Mouse (Mus musculus) right cerebral cortex, postnatal 36 days (tissue): ENCODE data around the gene Cd163l1.

ENCODE experiments used
- DNase-seq, 2 experiments: peaks; one replicate each; pipeline ENCODE4 v3.0.0; 2022; ENCODE audit warnings: low spot score in 2 of 2, mixed read lengths in 1 of 2

Cd163l1 gene

GRCm38 (mm10) chr7:140217967-140218366, at the start of gene Cd163l1:
Cd163l1 (plus strand) TSS chr7:140218267.
- no peak for DNase-seq

DNA sequence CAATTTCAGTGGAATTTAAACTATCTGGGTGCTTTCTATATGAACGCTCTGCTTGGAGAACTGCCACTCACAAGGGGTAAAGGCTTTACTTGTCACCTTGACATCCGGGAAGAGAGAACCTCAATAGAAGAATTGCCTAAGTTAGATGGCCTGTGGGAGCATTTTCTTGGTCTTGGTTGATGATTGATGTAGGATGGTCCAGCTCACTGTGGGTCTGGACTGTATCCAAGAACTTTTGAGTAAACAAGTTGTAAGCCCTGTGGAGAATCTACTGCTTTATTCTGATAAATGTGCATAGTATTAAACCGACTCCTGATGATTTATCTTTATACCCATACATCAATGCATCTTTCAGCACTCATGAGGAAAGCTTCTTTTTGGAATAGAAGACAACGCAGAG, 48.7 kb upstream of the Cd163l1 start:
- no peak for DNase-seq

DNA sequence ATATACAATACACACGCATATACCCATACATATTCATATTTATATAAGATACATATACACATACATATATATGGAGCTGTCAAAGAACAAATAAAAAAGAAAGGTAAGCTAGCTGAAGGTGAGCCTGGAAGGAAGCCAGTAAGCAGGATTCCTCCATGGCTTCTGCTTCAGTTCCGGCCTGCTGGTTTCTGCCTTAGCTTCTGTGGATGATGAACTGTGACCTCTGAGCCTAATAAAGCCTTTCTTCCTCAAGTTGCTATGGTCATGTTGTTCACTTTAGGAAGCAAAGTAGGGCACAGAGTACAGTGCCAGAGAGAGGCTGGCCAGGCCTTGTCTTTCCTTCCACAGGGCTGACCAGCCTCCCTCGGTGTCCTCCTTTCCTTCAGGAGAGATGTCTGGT, 47.2 kb upstream of the Cd163l1 start:
- no peak for DNase-seq

DNA sequence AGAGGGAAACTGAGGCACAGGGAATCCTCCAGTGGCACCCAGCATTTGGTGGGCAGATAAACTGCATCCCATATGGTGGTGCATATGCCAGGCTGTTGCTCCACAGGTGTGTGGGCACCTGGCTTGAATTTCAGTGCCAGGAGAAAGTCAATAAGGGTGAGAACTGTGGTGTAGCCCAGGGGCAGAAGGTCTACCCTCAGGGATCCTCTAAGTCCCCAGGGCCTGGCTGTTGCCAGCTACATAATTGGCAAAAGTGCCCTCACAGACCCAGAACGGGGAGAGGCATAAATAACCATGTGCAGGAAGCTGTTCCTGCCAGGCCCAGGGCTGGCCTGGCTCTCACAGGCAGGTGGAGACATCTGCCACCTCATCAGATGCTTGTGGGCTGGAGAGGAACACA, 45.1 kb upstream of the Cd163l1 start, which contains the start of gene Olfr523:
Gene Olfr523 (plus strand): TSS at position 282 of the 400 bp plus-strand sequence.
- no peak for DNase-seq

- DNase-seq: no peak
These were observed 38.9 kb upstream of the Cd163l1 start for GRCm38 (mm10) chr7:140179176-140179575.

DNA sequence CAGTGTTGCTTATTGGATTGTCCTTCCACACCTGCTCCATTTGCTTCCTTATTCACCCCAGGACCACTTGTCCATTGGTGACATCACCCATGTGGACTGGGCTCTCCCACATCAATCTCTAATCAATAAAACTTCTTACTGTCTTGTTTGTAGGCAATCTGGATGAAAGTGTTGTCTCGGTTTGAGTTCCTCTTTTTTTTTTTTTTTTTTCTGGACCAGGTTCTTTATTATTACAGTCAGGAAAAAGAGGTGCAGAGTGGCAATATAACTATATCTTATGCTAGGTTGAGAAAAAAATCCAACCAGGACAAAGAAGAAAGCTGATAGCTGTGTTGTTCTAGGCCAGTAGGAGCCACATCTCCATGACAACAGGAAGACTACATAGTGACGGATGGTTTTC, 37.4 kb upstream of the Cd163l1 start:
- DNase-seq: no peak

GRCm38 (mm10) chr7:140184206-140184605, 33.9 kb upstream of the Cd163l1 start:
- DNase-seq: no peak

GRCm38 (mm10) chr7:140186646-140187620, 31.1 kb upstream of the Cd163l1 start:
- no peak for DNase-seq

DNA sequence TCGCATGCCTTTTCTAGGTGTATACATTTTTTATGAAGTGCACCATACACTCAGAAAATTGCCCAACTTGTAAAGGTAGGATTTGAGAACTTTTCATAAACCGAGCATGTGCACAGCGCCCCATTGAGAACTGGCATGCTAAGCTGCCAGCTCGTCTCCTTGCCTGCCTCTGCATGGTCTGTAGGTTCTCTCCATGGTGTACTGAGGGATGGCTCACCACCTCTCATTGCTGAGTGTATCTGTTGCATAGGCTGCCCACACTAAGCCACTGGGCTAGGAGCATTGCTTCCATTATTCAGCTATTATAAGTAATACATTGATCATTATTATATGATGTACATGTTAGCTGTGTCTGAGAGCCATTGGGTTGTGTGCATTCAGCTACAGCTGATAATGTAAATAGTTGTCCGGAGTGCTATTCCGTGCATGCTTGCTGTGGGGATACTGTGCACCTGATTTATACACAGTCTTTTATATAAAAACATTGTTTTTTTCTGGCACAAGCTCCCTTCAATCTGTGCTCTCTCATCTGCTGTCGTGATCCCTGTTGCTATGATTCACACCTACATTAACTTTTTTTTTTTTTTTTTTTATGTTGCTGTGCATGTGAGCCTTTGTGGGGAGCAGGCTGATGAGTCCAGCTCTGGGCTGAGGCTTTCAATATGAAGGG, 30.2 kb upstream of the Cd163l1 start:
- no peak for DNase-seq

DNA sequence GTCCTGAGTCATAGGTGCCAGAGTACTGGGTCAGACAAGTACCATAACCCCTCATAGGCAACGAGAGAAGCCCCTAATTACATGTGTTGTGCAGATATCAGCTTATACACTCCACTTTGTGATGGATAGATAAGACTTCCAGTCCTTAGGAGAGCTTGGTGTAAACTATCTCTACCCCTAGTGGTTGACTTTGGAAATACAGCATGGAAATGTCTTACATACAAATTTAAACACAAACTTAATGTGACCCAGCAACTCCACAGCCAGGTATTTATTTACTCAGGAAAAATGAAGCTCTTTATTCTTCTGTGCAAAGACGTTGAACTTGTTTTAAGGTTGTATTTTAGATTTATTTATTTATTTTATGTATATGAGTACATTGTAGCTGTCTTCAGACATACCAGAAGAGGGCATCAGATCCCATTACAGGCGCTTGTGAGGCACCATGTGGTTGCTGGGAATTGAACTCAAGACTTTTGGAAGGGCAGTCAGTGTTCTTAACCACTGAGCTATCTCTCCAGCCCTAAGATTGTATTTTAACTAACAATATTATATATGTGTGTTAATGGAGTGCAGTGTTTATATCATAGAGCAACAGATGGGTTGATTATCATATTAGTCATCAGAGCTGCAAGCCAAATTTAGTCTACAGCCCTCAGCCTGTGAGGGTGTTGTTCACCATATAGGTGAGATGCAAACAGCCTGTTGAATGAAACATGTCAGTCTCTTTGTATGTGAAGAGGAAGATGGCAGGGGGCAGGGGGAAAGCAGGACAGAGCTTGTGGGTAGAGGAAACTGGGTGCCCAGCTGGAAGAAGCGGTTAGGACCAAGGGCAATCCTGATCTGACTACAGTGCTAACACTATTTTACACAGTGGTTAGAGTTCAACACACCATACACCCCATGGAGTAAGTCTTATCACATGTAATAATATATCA, 29.4 kb upstream of the Cd163l1 start:
- no peak for DNase-seq

DNA sequence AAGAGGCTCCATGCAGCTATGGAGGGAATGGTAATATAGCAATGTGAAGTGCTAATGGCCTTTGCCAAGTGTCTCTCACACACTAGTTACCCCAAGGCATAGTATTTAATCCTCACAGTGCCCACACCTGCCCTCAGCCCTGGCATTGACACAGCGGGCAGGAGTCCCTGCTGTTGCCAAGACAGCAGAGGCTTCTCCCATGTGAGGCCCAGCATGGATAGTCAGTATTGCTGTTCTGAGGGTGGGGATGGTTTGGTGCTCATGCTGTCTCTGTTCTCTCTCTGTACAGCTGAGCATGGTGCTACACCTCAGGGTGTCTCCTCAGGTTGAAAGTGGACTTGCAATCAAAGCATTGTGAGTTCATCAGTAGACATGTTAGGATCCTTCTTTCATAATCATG, 27.6 kb upstream of the Cd163l1 start:
- no peak for DNase-seq

GRCm38 (mm10) chr7:140192445-140192844, 25.6 kb upstream of the Cd163l1 start:
- DNase-seq: no peak

DNA sequence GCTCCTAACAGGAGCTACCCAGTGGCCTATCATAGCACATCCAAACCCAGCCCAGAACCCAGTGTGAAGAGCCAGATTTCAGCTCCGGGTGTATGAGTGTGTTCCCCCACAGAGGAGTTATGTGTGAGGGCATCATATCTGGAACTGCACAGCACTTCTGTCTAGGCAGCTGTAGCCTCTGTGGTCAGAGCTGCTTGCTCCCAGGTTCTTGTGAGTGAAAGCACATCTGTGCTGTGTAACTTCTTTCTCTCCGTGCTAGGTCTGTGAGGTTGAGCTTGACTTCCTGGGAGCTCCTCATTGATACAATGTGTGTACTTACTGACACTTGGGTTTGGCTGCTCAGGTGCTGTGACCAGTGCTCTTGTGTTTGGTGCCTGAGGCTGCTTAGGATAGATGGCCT, 25.2 kb upstream of the Cd163l1 start:
- no peak for DNase-seq

DNA sequence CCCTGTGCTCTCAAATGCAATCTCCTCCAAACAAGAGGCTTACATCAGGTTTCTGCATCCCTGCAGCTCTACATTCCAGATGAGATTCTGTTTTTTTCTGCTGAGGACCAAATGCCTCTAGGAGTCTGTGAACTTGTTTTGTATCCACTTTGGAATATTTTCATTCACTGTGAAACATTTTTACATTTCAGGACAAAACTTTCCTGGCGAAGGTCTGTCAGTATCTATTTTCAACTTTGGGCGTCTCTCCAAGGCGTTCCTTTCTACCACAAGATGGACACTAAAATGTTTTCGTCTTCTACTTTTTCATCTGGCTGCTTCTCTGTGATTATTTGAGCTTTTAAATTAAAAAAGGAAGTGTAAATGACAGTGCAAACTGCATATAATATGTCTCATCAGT, 24.0 kb upstream of the Cd163l1 start:
- peak in 1 of 2 experiments; percentile 9 for DNase-seq

- no peak for DNase-seq
These were observed 22.1 kb upstream of the Cd163l1 start for GRCm38 (mm10) chr7:140196002-140196401.

- DNase-seq: no peak
These were observed 17.0 kb upstream of the Cd163l1 start for GRCm38 (mm10) chr7:140201090-140201489.

DNA sequence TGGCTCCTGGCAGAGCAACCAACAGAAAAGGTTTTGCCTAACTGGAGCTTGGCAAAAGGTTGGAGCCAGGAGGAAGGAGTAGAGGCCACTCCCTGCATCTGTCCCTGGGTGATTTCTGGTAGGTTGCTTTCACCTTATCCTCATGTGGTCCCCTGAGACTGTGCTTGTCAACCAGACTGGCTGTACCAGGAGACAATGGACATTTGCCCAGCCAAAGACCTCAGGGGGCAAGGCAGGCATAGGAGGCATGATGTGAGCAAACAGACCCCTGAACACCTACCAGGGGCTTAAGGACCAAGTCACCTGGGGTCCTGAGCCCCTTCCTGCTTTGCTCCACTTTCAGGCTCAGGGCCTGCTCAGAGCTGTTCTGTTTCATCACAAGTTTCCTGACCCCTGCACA, 12.2 kb upstream of the Cd163l1 start, which contains the start of gene Olfr524:
Gene Olfr524 (minus strand): TSS at position 101 of the 400 bp plus-strand sequence.
- no peak for DNase-seq

GRCm38 (mm10) chr7:140206904-140207303, 11.2 kb upstream of the Cd163l1 start:
- DNase-seq: no peak

DNA sequence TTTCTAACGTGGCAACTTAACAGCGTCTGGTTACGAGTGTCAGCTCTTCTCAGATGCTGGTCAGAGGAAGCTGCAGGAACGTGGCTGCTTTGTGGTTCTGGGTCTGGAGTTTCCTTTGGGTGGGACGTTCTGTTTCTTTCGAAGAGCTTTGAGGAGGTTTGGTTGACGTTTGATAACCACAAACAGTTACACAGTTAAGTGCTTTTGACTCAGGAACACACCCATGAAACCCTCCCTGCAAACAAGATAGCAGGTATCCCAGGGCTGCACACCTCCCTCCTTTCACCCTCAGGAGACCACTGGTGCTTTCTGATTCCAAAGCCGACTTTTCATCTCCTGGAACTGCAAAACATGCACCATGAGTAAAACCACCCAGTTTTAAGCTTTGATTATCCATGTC, 9.9 kb upstream of the Cd163l1 start:
- DNase-seq: no peak

- no peak for DNase-seq
These were observed 9.4 kb upstream of the Cd163l1 start for GRCm38 (mm10) chr7:140208677-140209076.

- DNase-seq: no peak
These were observed 4.2 kb upstream of the Cd163l1 start for GRCm38 (mm10) chr7:140213841-140214240.

DNA sequence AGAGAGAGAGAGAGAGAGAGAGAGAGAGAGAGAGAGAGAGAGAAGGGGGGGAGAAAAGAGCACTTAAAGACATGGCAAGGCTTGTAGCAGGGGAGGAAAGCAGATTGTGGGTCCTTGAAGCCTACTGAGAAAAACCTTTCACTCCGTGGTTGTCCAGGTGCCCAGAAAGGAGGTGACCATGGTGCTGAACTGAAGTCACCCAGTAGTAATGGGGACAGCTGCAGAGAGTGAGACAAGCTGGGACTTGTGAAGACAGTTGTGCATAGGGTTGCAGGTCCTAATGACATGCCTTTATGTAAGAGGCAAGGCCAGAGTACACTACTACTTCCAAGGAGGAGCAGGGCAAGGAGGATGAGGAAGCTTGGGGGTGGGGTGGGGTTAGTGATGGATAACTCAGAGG, 1.2 kb downstream of the Cd163l1 start:
- no peak for DNase-seq
